Mouse (Mus musculus) embryonic facial prominence, embryonic 12.5 days (tissue): Measurements from ENCODE around the gene Ctnnbl1. TPM values are rescaled to one million over a fixed set of nuclear protein-coding genes. Genes with fewer than 3 reads are reported as not detected.
A peak's percentile ranks its signal among the peaks of the same experiment; 100 is the strongest.

ENCODE experiments used
- ATAC-seq: fragments of 200-750 bp; cut with Nextera tagmentation; 2 replicates; pipeline ENCODE4 v1.8.0; 2017; ENCODE audit not compliant: insufficient number of reproducible peaks, insufficient read depth, low FRiP score, low TSS enrichment
- H3K27ac ChIP-seq: fragments of 300-500 bp; sonication (generic); 2 replicates; pipeline ENCODE4 v1.5.1; 2016; ENCODE audit warnings: mild to moderate bottlenecking
- H3K27me3 ChIP-seq: fragments of 300-500 bp; sonication (generic); 2 replicates; pipeline ENCODE4 v1.6.1; 2016; ENCODE audit warnings: mild to moderate bottlenecking, moderate library complexity
- H3K36me3 ChIP-seq: fragments of 300-500 bp; sonication (generic); 2 replicates; pipeline ENCODE4 v1.6.1; 2016; ENCODE audit warnings: mild to moderate bottlenecking
- H3K4me1 ChIP-seq: fragments of 300-500 bp; sonication (generic); 2 replicates; pipeline ENCODE4 v1.6.1; 2016
- H3K4me2 ChIP-seq: fragments of 300-500 bp; sonication (generic); replicated peaks from 2 replicates; pipeline ENCODE4 v1.6.1; 2016; ENCODE audit warnings: mild to moderate bottlenecking, moderate library complexity
- H3K4me3 ChIP-seq: fragments of 300-500 bp; sonication (generic); 2 replicates; pipeline ENCODE4 v1.5.1; 2016; ENCODE audit warnings: mild to moderate bottlenecking
- H3K9ac ChIP-seq: fragments of 300-500 bp; sonication (generic); 2 replicates; pipeline ENCODE4 v1.6.1; 2016; ENCODE audit warnings: mild to moderate bottlenecking, moderate library complexity
- H3K9me3 ChIP-seq: fragments of 300-500 bp; sonication (generic); 2 replicates; pipeline ENCODE4 v1.6.1; 2016; ENCODE audit warnings: mild to moderate bottlenecking, moderate library complexity
- WGBS: fragments of 180-500 bp; shearing (Covaris S2); methylation state at CpG from one replicate; pipeline ENCODE4 v1.1.7; 2016; 5-methylcytosine and 5-hydroxymethylcytosine counted together
- polyA plus RNA-seq: library from polyadenylated mRNA; unstranded; fragments of >200 nt; fragmentation: Nextera tagmentation; extraction: Ambion mirVana; gene quantifications from 2 replicates; pipeline ENCODE4 v1.2.1, GENCODE M21; 2016

The Ctnnbl1 gene
- polyA plus RNA-seq, 1 experiment from 2014 or later: 74.0 TPM

- no peak overlapping the region for H3K9ac ChIP-seq
- H3K36me3 ChIP-seq: no peaks in the 10 kb centered on the region
- no peaks in the 10 kb centered on the region for H3K4me1 ChIP-seq
- 0 out of 2 replicates have a peak, but pooled peaks have one; percentile 16 for ATAC-seq
- no peak overlapping the region for H3K4me3 ChIP-seq
- no peak overlapping the region for H3K27ac ChIP-seq
- WGBS: 86% methylated on average over 4 of the region's 4 CpGs
- no peak overlapping the region for H3K4me2 ChIP-seq
- H3K9me3 ChIP-seq: no peaks in the 10 kb centered on the region
- no peaks in the 10 kb centered on the region; the same call in 1 of the 2 replicates for H3K27me3 ChIP-seq
Observed at GRCm38 (mm10) chr2:157897131-157897530, 159.9 kb downstream of the Ctnnbl1 start.

- Histone ChIP-seq H3K36me3 (no peaks in the 10 kb centered on the region), H3K9ac (no peak overlapping the region), H3K4me1 (peaks cover 6% of the 10 kb centered on the region), H3K9me3 (no peaks in the 10 kb centered on the region), H3K4me2 (no peak overlapping the region), H3K4me3 (no peak overlapping the region), H3K27me3 (peaks cover 48% of the 10 kb centered on the region), H3K27ac (no peak overlapping the region)
- ATAC-seq: no peak
- under 1% methylated on average over 16 of the region's 16 CpGs for WGBS
Observed at GRCm38 (mm10) chr2:157913204-157913636, 176.0 kb downstream of the Ctnnbl1 start.

GRCm38 (mm10) chr2:157913705-157914104 lies 176.5 kb downstream of the Ctnnbl1 start:
- Histone ChIP-seq H3K4me1 (peaks cover 6% of the 10 kb centered on the region), H3K36me3 (no peaks in the 10 kb centered on the region), H3K27me3 (peaks cover 53% of the 10 kb centered on the region), H3K4me2 (peak overlapping the region; percentile 59; the same call in 1 of the 2 replicates), H3K9ac (no peak overlapping the region), H3K27ac (no peak overlapping the region), H3K9me3 (no peaks in the 10 kb centered on the region), H3K4me3 (no peak overlapping the region; the same call in 1 of the 2 replicates)
- WGBS: 2% methylated on average over 4 of the region's 4 CpGs
- no peak for ATAC-seq

- ATAC-seq: no peak
- Histone ChIP-seq H3K36me3 (no peaks in the 10 kb centered on the region), H3K9ac (no peak within 1 kb of the TSS), H3K27ac (no peak within 1 kb of the TSS), H3K27me3 (peaks cover 55% of the 10 kb centered on the region), H3K4me1 (peaks cover 6% of the 10 kb centered on the region), H3K4me2 (peak within 1 kb of the TSS; percentile 59), H3K9me3 (no peaks in the 10 kb centered on the region), H3K4me3 (peak within 1 kb of the TSS; percentile 36)
- WGBS: 2% methylated on average over 57 of the region's 62 CpGs
Observed at GRCm38 (mm10) chr2:157914105-157914764, 177.0 kb downstream of the Ctnnbl1 start, which contains the start of gene Vstm2l. Vstm2l (plus strand) TSS chr2:157914653.

- Histone ChIP-seq H3K4me1 (peaks cover 6% of the 10 kb centered on the region), H3K9ac (no peak overlapping the region), H3K27ac (no peak overlapping the region), H3K4me3 (peak overlapping the region; percentile 36), H3K4me2 (peak overlapping the region; percentile 59), H3K9me3 (no peaks in the 10 kb centered on the region), H3K27me3 (peaks cover 55% of the 10 kb centered on the region), H3K36me3 (no peaks in the 10 kb centered on the region)
- no peak for ATAC-seq
- WGBS: 39% methylated on average over 43 of the region's 43 CpGs
Observed at GRCm38 (mm10) chr2:157914889-157915517, 177.8 kb downstream of the Ctnnbl1 start.

- 8% methylated on average over 10 of the region's 10 CpGs for WGBS
- no peak overlapping the region for H3K4me2 ChIP-seq
- no peaks in the 10 kb centered on the region for H3K9me3 ChIP-seq
- H3K27me3 ChIP-seq: peaks cover 75% of the 10 kb centered on the region
- no peak overlapping the region for H3K4me3 ChIP-seq
- H3K9ac ChIP-seq: no peak overlapping the region
- ATAC-seq: no peak
- no peak overlapping the region for H3K27ac ChIP-seq
- H3K36me3 ChIP-seq: no peaks in the 10 kb centered on the region
- H3K4me1 ChIP-seq: peaks cover 12% of the 10 kb centered on the region
Observed at GRCm38 (mm10) chr2:157918529-157918928, 181.3 kb downstream of the Ctnnbl1 start.

GRCm38 (mm10) chr2:157921551-157921950 lies 184.3 kb downstream of the Ctnnbl1 start:
- 63% methylated on average over 7 of the region's 7 CpGs for WGBS
- H3K27ac ChIP-seq: no peak overlapping the region
- H3K9ac ChIP-seq: no peak overlapping the region
- H3K4me3 ChIP-seq: no peak overlapping the region
- ATAC-seq: no peak
- H3K36me3 ChIP-seq: no peaks in the 10 kb centered on the region
- no peaks in the 10 kb centered on the region for H3K9me3 ChIP-seq
- no peak overlapping the region for H3K4me2 ChIP-seq
- peaks cover 49% of the 10 kb centered on the region for H3K27me3 ChIP-seq
- H3K4me1 ChIP-seq: peaks cover 7% of the 10 kb centered on the region

GRCm38 (mm10) chr2:157923406-157923805 lies 186.2 kb downstream of the Ctnnbl1 start:
- Histone ChIP-seq H3K4me1 (peaks cover 15% of the 10 kb centered on the region), H3K27ac (no peak overlapping the region), H3K36me3 (no peaks in the 10 kb centered on the region), H3K27me3 (peaks cover 31% of the 10 kb centered on the region), H3K9me3 (no peaks in the 10 kb centered on the region), H3K4me3 (no peak overlapping the region), H3K4me2 (no peak overlapping the region; the same call in 1 of the 2 replicates), H3K9ac (no peak overlapping the region)
- WGBS: 1% methylated on average over 7 of the region's 7 CpGs
- ATAC-seq: no peak

GRCm38 (mm10) chr2:157924504-157924903 lies 187.3 kb downstream of the Ctnnbl1 start:
- H3K9me3 ChIP-seq: no peaks in the 10 kb centered on the region
- no peak overlapping the region for H3K27ac ChIP-seq
- H3K36me3 ChIP-seq: no peaks in the 10 kb centered on the region
- peaks cover 15% of the 10 kb centered on the region for H3K4me1 ChIP-seq
- H3K4me2 ChIP-seq: no peak overlapping the region
- WGBS: 70% methylated on average over 5 of the region's 5 CpGs
- ATAC-seq: no peak
- no peak overlapping the region for H3K9ac ChIP-seq
- peaks cover 26% of the 10 kb centered on the region for H3K27me3 ChIP-seq
- no peak overlapping the region for H3K4me3 ChIP-seq

- Histone ChIP-seq H3K4me2 (no peak overlapping the region), H3K27me3 (peaks cover 25% of the 10 kb centered on the region), H3K4me3 (no peak overlapping the region), H3K4me1 (peaks cover 18% of the 10 kb centered on the region), H3K9ac (no peak overlapping the region), H3K27ac (no peak overlapping the region), H3K9me3 (no peaks in the 10 kb centered on the region), H3K36me3 (no peaks in the 10 kb centered on the region)
- 52% methylated on average over 7 of the region's 7 CpGs for WGBS
- no peak for ATAC-seq
Observed at GRCm38 (mm10) chr2:157926502-157926901, 189.3 kb downstream of the Ctnnbl1 start.

GRCm38 (mm10) chr2:157926927-157927326 lies 189.7 kb downstream of the Ctnnbl1 start:
- Histone ChIP-seq H3K4me2 (no peak overlapping the region), H3K9ac (no peak overlapping the region), H3K4me3 (no peak overlapping the region), H3K9me3 (no peaks in the 10 kb centered on the region), H3K36me3 (no peaks in the 10 kb centered on the region), H3K27ac (no peak overlapping the region), H3K4me1 (peaks cover 18% of the 10 kb centered on the region), H3K27me3 (peaks cover 21% of the 10 kb centered on the region)
- WGBS: 73% methylated on average over 3 of the region's 3 CpGs
- ATAC-seq: no peak

- no peak overlapping the region for H3K4me2 ChIP-seq
- H3K9ac ChIP-seq: no peak overlapping the region
- H3K9me3 ChIP-seq: no peaks in the 10 kb centered on the region
- ATAC-seq: no peak
- H3K36me3 ChIP-seq: no peaks in the 10 kb centered on the region
- peaks cover 16% of the 10 kb centered on the region for H3K27me3 ChIP-seq
- WGBS: 49% methylated on average over 20 of the region's 20 CpGs
- H3K27ac ChIP-seq: no peak overlapping the region
- H3K4me1 ChIP-seq: peaks cover 18% of the 10 kb centered on the region
- H3K4me3 ChIP-seq: no peak overlapping the region
Observed at GRCm38 (mm10) chr2:157927397-157927796, 190.2 kb downstream of the Ctnnbl1 start.
